Mouse (Mus musculus) adrenal gland, adult 2 months (tissue): Measurements from ENCODE around the gene Stk32b. TPM values are rescaled to one million over a fixed set of nuclear protein-coding genes. Genes with fewer than 3 reads are reported as not detected.

Experiments
- DNase-seq: peaks from one replicate; pipeline ENCODE4 v3.0.0; 2021
- polyA plus RNA-seq: library from polyadenylated mRNA; depleted of rRNA; stranded (reverse); fragments of >200 nt; gene quantifications from 2 replicates; pipeline ENCODE4 v1.2.3, GENCODE M21; 2012; rRNA removed
- total RNA-seq, 2 experiments: library from RNA; stranded (reverse); gene quantifications; 2 replicates each; pipeline ENCODE4 v1.2.3; 2021

Stk32b gene
- total and polyA plus RNA-seq, 3 experiments = 0.21 to 0.44 (median 0.29) TPM

DNA sequence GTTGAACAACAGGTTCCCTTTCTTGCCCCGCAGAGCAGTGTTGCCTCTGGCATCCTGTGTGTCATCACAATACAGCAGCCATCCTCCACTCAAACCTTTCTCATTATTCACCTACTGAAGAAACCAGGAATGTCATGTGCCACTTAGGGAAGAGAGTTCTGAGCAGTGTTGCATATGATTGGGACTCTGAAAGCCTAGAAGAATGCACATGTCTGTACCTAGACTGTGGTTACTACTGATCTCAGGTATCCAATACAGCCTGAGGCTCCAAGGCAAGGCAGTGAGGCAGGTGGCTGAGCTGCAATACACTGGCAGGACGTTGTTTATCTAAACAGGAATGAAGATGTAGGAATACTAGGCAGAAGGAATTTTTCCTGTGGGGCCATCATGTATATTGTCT is 204.5 kb downstream of the Stk32b start:
- DNase-seq = no peak

- no peak for DNase-seq
These were observed 210.0 kb downstream of the Stk32b start for GRCm38 (mm10) chr5:37506880-37507519.

- DNase-seq = no peak
These were observed 221.9 kb downstream of the Stk32b start for GRCm38 (mm10) chr5:37494984-37495476.

DNA sequence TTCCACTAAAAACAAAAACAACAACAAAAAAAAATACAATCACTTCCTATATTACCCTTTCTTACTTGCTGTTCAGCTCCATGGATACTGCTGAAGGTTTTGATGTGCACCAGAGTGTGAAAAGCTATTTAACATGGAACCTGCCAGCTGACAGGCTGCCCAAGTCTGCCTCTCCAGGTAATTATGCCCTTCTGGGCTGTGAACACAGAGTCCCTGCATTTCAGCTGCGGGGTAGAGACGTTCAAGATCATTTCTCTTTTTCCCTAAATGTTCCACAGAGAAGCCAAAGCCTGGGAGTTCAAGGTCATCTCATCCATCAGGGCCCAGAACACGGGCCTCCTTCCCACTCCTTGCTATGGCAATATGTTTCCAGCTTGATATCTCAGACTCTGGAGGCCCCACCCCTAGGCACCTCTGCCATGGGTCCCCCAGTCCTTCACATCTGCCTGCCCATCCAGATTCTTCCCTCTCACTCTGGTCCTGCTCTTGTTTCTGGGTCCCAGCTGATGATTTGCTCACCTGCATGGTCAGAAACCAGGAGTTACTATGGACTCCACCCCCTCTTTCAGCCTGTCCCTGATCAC is 244.9 kb downstream of the Stk32b start:
- DNase-seq = no peak

GRCm38 (mm10) chr5:37471584-37471983 is 245.4 kb downstream of the Stk32b start:
- DNase-seq = no peak

- no peak for DNase-seq
These were observed 247.9 kb downstream of the Stk32b start for GRCm38 (mm10) chr5:37469031-37469430.

- DNase-seq = no peak
These were observed 249.3 kb downstream of the Stk32b start for GRCm38 (mm10) chr5:37467646-37468045.

DNA sequence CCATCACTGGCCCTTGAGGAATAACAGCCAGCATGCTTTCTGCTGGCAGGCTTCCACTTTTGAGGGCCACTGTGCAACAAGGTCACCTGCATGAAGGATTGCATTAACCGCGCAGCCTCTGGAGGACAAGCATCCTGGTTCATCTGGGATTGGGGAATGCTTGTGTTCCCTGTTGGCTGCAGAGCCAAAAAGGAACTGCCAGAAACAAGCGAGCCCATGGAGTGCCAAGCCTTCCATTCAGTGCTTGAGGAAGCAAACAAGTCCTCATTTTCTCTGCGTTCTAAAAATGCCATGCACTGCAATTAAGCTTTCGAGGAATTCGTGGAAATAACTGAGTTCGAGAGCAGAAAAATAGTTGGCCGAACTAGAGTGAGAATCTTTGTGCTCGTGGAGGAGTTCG is 251.5 kb downstream of the Stk32b start:
- DNase-seq = no peak

GRCm38 (mm10) chr5:37458236-37458635 is 258.7 kb downstream of the Stk32b start:
- no peak for DNase-seq

DNA sequence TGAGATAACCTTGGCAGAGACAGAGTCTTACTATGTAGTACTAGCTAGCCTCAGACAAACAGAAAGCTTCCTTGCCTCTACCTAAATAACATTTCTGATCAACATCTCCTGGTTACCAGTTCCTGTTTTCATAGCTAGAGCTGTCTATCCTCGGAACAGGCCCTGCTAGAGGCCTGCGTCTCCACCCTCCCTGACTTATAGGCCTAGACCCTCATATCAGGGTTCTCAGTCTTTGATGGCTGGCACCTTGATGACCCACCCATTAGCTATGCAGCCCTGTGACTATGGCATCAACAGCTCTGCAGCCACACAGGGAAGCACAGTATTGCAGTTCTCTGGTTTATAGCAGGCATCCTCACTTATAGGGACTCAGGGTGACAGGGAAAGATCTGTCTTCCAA is 259.1 kb downstream of the Stk32b start:
- DNase-seq = no peak

GRCm38 (mm10) chr5:37457191-37457590 is 259.8 kb downstream of the Stk32b start:
- no peak for DNase-seq

DNA sequence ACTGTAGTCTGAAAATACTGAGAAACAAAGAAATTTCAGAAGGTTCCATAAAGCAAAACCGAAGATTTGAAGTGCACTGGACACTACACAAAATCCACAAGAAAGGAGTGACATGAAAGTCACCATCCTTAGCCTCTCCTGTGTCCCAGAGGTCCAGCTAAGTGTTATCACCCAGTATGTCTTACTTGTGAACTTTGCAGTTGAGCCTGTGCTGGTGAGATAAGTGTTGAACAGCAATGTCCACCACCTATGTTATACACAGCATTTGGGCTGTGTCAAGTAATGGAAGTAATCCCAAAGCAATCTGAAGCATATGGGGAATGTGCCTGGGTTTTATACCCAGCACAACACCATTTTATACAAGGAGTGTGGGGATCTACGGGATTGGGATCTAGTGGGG is 260.4 kb downstream of the Stk32b start:
- no peak for DNase-seq

DNA sequence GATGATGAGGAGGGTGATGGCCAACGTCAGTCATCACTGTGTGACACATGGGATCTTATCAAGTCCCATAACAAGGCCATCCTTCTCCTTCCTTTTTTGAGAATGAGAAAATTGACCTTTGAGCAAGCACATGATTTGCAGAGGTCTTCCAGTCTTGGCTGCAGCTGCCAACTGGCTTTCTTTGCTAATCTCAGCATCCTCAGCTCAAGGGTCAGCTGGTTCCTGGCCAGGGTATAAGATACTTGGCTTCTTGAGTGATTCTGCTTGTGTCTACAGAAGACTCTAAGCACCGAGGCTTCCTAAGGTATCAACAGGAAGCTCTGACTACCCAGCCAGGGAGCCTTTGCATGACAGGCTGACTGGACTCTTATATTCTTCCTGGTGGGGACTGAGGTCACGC is 269.4 kb downstream of the Stk32b start:
- no peak for DNase-seq

GRCm38 (mm10) chr5:37442767-37443166 is 274.2 kb downstream of the Stk32b start:
- DNase-seq = no peak

GRCm38 (mm10) chr5:37435417-37435816 is 281.6 kb downstream of the Stk32b start:
- DNase-seq = no peak

GRCm38 (mm10) chr5:37427210-37427609 is 289.8 kb downstream of the Stk32b start:
- no peak for DNase-seq

DNA sequence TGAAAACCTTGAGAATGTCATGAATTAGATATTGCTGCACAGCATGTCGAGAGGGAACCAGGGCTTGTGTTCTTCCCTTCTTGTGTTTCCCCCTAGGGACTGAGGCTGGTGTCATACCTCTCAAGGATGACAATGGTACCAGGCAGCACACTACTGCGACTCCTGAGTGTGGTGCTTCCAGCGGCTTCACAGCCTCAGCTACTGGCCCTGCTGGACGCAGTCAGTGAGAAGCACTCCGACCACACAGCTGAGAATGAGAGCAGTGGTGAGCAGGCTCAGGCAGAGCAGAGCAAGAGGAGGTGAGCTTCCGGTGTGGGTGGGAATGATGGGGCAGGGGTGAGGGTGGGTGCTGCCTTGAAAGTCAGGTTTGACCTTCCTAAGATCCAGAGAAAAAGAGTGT is 297.9 kb downstream of the Stk32b start:
- no peak for DNase-seq

Other genes with a start within 250 kb of the Stk32b start
- 1 to 10 TPM; 2.0 to 5.4 TPM for gene Cytl1, start 18.3 kb upstream of the Stk32b start, total RNA-seq
- gene Cytl1, start 18.3 kb upstream of the Stk32b start, polyA plus RNA-seq = 2.9 and 4.5 TPM in 2 replicates
- gene Msx1, start 107.4 kb upstream of the Stk32b start, total RNA-seq = 1 to 10 TPM; 1.4 to 2.3 TPM
- 4.5 and 5.2 TPM in 2 replicates for gene Msx1, start 107.4 kb upstream of the Stk32b start, polyA plus RNA-seq